Mouse (Mus musculus) T-cell, adult 2 months (primary cell): ENCODE results near the gene Olfr78.

Experiments used
- DNase-seq: peaks from one replicate; pipeline ENCODE4 v3.0.0; 2022; ENCODE audit warnings: low spot score

The Olfr78 gene

GRCm38 (mm10) chr7:102759266-102759665 is at the start of gene Olfr78, which contains the start of gene Olfr560:
Gene Olfr78, minus strand, starts transcription at chr7:102759471.
Gene Olfr560, minus strand, starts transcription at chr7:102759366.
- no peak for DNase-seq

GRCm38 (mm10) chr7:102803180-102803579 is 43.9 kb upstream of the Olfr78 start, which contains the start of gene Olfr564:
Gene Olfr564, plus strand, starts transcription at chr7:102803480.
- DNase-seq = no peak

- no peak for DNase-seq
Measured at GRCm38 (mm10) chr7:102770921-102771320, 11.7 kb upstream of the Olfr78 start, which contains the start of gene Olfr561. Gene Olfr561, plus strand, starts transcription at chr7:102771221.

GRCm38 (mm10) chr7:102752086-102752485 is 7.2 kb downstream of the Olfr78 start:
- no peak for DNase-seq

- no peak for DNase-seq
Measured at GRCm38 (mm10) chr7:102737705-102738104, 21.6 kb downstream of the Olfr78 start.

- no peak for DNase-seq
Measured at GRCm38 (mm10) chr7:102733793-102734192, 25.5 kb downstream of the Olfr78 start.

- DNase-seq = no peak
Measured at GRCm38 (mm10) chr7:102727391-102727790, 31.9 kb downstream of the Olfr78 start, which contains the start of gene Olfr559. Gene Olfr559, minus strand, starts transcription at chr7:102727491.

GRCm38 (mm10) chr7:102718970-102719369 is 40.3 kb downstream of the Olfr78 start, which contains the start of gene Olfr33:
Gene Olfr33, minus strand, starts transcription at chr7:102719070.
- DNase-seq = no peak

- DNase-seq = no peak
Measured at GRCm38 (mm10) chr7:102701915-102702314, 57.4 kb downstream of the Olfr78 start, which contains the start of gene Olfr558. Gene Olfr558, plus strand, starts transcription at chr7:102702215.

- DNase-seq = no peak
Measured at GRCm38 (mm10) chr7:102698461-102698860, 60.8 kb downstream of the Olfr78 start.

GRCm38 (mm10) chr7:102695358-102696125 is 63.7 kb downstream of the Olfr78 start, which contains the start of gene Olfr557:
Gene Olfr557, plus strand, starts transcription at chr7:102695910.
- peak; percentile 17 for DNase-seq
